Mouse (Mus musculus) hindbrain, embryonic 12.5 days (tissue): ENCODE data around the gene Amfr. TPM values are rescaled to one million over a fixed set of nuclear protein-coding genes. Genes with fewer than 3 reads are reported as not detected.

ENCODE experiments used
- microRNA-seq: library from miRNA; unstranded; fragments of <30 nt; microRNA quantifications from one replicate; pipeline ENCODE4, GENCODE M21; 2017
- polyA plus RNA-seq: library from polyadenylated mRNA; unstranded; fragments of >200 nt; fragmentation: Nextera tagmentation; extraction: Ambion mirVana; gene quantifications from 2 replicates; pipeline ENCODE4 v1.2.1, GENCODE M21; 2016

Gene Amfr
- polyA plus RNA-seq, 1 experiment from 2014 or later = 77.4 TPM

Small RNA genes lying within 50 kb of the gene (microRNA-seq; reads per million reads assigned to microRNA genes)
- not detected for gene Gm24159

Other genes with a start within 250 kb of the Amfr start
- gene Gnao1, start 202.9 kb downstream of the Amfr start, polyA plus RNA-seq = 91.6 and 101 TPM in 2 replicates
- gene Nudt21, start 24.2 kb upstream of the Amfr start, polyA plus RNA-seq = 127 and 132 TPM in 2 replicates
- gene Ogfod1, start 24.4 kb upstream of the Amfr start, polyA plus RNA-seq = 14.6 and 17.7 TPM in 2 replicates
- 22.9 and 23.4 TPM in 2 replicates for gene Bbs2, start 86.1 kb upstream of the Amfr start, polyA plus RNA-seq
- not detected in 2 replicates for gene Mt4, start 124.4 kb upstream of the Amfr start, polyA plus RNA-seq
- 18.5 and 33.1 TPM in 2 replicates for gene Mt3, start 139.8 kb upstream of the Amfr start, polyA plus RNA-seq
- gene Mt2, start 159.8 kb upstream of the Amfr start, polyA plus RNA-seq = 13.2 TPM in 2 replicates
- gene Mt1, start 166.2 kb upstream of the Amfr start, polyA plus RNA-seq = 34.0 and 47.3 TPM in 2 replicates
- 80.4 and 85.1 TPM in 2 replicates for gene Nup93, start 201.7 kb upstream of the Amfr start, polyA plus RNA-seq